Mouse (Mus musculus): Measurements from ENCODE around the gene Tipin.

DNA sequence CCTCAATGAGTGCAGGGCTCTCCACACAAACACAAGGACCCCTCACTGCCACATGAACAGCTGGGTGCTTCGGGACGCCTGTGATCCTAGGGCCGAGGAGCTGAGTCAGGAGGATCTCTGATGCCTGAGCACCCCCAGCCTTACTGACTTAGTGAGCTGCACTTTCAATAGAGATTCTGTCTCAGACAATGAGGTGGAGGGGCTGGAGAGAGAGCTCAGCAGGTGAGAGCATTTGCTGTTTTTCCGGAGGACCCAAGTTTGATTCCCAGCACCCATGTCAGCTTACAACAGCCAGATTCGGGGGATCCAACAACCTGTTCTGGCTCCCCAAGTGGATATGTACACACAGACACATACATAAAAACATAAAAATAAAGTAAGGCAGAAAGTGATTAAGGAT lies 35.6 kb downstream of the Tipin start:
- TF ChIP-seq POLR2A (IDR thresholded peaks at IDR 0.05; ENCODE audit: insufficient read length, low read depth) = no peak
- TF ChIP-seq POLR2AphosphoS2 (IDR thresholded peaks at IDR 0.05; ENCODE audit: insufficient read length, low read depth) = no peak
- TF ChIP-seq TCF3 (IDR thresholded peaks at IDR 0.05; ENCODE audit: insufficient read length, low read depth) = no peak
- no peak for TF ChIP-seq CEBPB (IDR thresholded peaks at IDR 0.05; ENCODE audit: insufficient read depth, poor library complexity, severe bottlenecking)
